Mouse (Mus musculus): ENCODE measurements around the gene Lrrc38. TPM values are rescaled to one million over a fixed set of nuclear protein-coding genes. Genes with fewer than 3 reads are reported as not detected.
"Not testable (repeated sequence)": the region's sequence is repeated elsewhere in the genome, so short reads cannot be mapped to it uniquely, and the experiment has no call there.

The Lrrc38 gene
- total and polyA plus RNA-seq, 3 experiments = not detected

DNA sequence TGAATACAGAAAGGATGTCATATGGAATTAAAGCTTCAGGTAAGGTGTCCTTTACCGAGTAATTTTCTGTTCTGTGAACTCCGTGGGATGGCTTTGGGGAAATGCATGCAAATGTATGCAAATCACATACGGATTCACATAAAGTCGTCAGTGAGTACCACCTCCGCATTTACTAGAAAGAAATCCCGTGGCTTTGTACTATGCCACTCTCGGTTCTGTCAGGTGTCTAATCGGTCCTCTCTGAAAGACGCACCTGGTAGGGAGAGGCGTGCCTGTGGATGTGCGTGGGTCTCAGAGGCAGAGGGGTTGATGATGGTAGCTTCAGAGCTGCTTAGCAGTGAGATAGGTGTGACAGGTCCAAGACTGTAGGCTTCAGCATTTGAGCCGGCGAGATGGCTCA lies 9.7 kb upstream of the Lrrc38 start:
- H3K27me3 ChIP-seq (ENCODE audit: control insufficient read depth in 1 of 2, insufficient read depth in 2 of 2, low read length in 2 of 2) = no peaks in the 10 kb centered on the region
- no peaks in the 10 kb centered on the region for H3K36me3 ChIP-seq (ENCODE audit: control insufficient read depth in 1 of 2, insufficient read depth in 2 of 2, low read length in 2 of 2)
- no peak overlapping the region for H3K27ac ChIP-seq (ENCODE audit: control insufficient read depth, low read depth, low read length)
- H3K4me1 ChIP-seq (ENCODE audit: control insufficient read depth in 1 of 2, insufficient read depth in 2 of 2, low read length in 2 of 2) = no peaks in the 10 kb centered on the region
- no peaks in the 10 kb centered on the region for H3K9me3 ChIP-seq (replicated peaks; ENCODE audit: insufficient read depth, low read length)
- H3K9ac ChIP-seq (ENCODE audit: control insufficient read depth, low read depth, low read length, poor library complexity, severe bottlenecking) = no peak overlapping the region
- DNase-seq (ENCODE audit: low read depth, low spot score) = no peak
- H3K79me2 ChIP-seq (ENCODE audit: control insufficient read depth, insufficient read depth, low read length, poor library complexity) = no peaks in the 10 kb centered on the region
- H3K4me3 ChIP-seq (ENCODE audit: control insufficient read depth in 1 of 2, insufficient read depth in 1 of 2, low read depth in 2 of 2, low read length in 2 of 2) = no peak overlapping the region
- TF ChIP-seq ETS1 (IDR thresholded peaks at IDR 0.05; ENCODE audit: low read depth, low read length) = no peak
- TF ChIP-seq UBTF (IDR thresholded peaks at IDR 0.05; ENCODE audit: borderline replicate concordance, insufficient read depth, low read depth, low read length) = no peak
- no peak for TF ChIP-seq POLR2A (IDR thresholded peaks at IDR 0.05; ENCODE audit: control insufficient read depth in 1 of 2, insufficient read depth in 1 of 2, low read depth in 1 of 2, low read length in 2 of 2, poor library complexity in 1 of 2)
- no peak for TF ChIP-seq CTCF (IDR thresholded peaks at IDR 0.05 in 2 of 3, conservative IDR thresholded peaks at IDR 0.05 in 1 of 3; ENCODE audit: control insufficient read depth in 1 of 3, insufficient read depth in 1 of 3, low read depth in 2 of 3, low read length in 3 of 3, poor library complexity in 1 of 3, severe bottlenecking in 1 of 3)
- TF ChIP-seq MYB (IDR thresholded peaks at IDR 0.05; ENCODE audit: low read depth, low read length) = no peak
- TF ChIP-seq ELF1 (IDR thresholded peaks at IDR 0.05; ENCODE audit: low read depth, low read length) = no peak
- TF ChIP-seq SIN3A (IDR thresholded peaks at IDR 0.05; ENCODE audit: low read length) = no peak
- no peak for TF ChIP-seq TBP (IDR thresholded peaks at IDR 0.05; ENCODE audit: low read depth, low read length)
- TF ChIP-seq BHLHE40 (IDR thresholded peaks at IDR 0.05; ENCODE audit: borderline replicate concordance, low read depth, low read length) = no peak
- TF ChIP-seq MXI1 (IDR thresholded peaks at IDR 0.05; ENCODE audit: low read depth, low read length) = no peak

DNA sequence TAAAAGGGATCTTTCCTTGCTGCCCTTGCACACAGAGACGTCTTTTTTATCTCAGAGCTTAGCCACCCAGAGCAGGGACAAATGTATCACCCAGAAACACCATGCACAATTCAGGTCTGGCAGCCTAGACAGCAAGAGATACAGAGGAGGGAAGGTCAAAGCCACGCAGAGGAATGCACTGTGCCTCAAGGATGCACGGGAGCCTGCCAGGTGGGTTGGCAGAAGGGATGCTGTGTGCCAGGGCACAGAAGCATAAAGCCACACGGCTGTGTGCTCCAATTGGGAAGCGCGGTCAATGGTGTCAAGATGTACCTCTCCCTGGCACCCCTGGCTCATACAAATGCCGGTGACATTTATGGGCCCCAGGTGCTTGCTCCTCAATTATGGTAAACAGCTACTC lies 8.1 kb upstream of the Lrrc38 start:
- Histone ChIP-seq H3K9ac (ENCODE audit: control insufficient read depth, low read depth, low read length, poor library complexity, severe bottlenecking) (no peak overlapping the region), H3K4me1 (ENCODE audit: control insufficient read depth in 1 of 2, insufficient read depth in 2 of 2, low read length in 2 of 2) (no peaks in the 10 kb centered on the region), H3K79me2 (ENCODE audit: control insufficient read depth, insufficient read depth, low read length, poor library complexity) (no peaks in the 10 kb centered on the region), H3K4me3 (ENCODE audit: control insufficient read depth in 1 of 2, insufficient read depth in 1 of 2, low read depth in 2 of 2, low read length in 2 of 2) (no peak overlapping the region), H3K27ac (ENCODE audit: control insufficient read depth, low read depth, low read length) (no peak overlapping the region), H3K9me3 (replicated peaks; ENCODE audit: insufficient read depth, low read length) (no peaks in the 10 kb centered on the region), H3K36me3 (ENCODE audit: control insufficient read depth in 1 of 2, insufficient read depth in 2 of 2, low read length in 2 of 2) (no peaks in the 10 kb centered on the region), H3K27me3 (ENCODE audit: control insufficient read depth in 1 of 2, insufficient read depth in 2 of 2, low read length in 2 of 2) (no peaks in the 10 kb centered on the region)
- TF ChIP-seq ZKSCAN1 (IDR thresholded peaks at IDR 0.05; ENCODE audit: low read depth, low read length) (no peak), GATA1 (IDR thresholded peaks at IDR 0.05; ENCODE audit: low read depth, low read length) (no peak), NELFE (IDR thresholded peaks at IDR 0.05; ENCODE audit: low read depth, low read length) (no peak), UBTF (IDR thresholded peaks at IDR 0.05; ENCODE audit: borderline replicate concordance, insufficient read depth, low read depth, low read length) (no peak), MEF2A (IDR thresholded peaks at IDR 0.05; ENCODE audit: extremely low read depth, insufficient replicate concordance, low read depth, low read length, poor library complexity, severe bottlenecking) (no peak), SIN3A (IDR thresholded peaks at IDR 0.05; ENCODE audit: low read length) (no peak), CHD1 (IDR thresholded peaks at IDR 0.05; ENCODE audit: low read depth, low read length) (no peak), CTCF (IDR thresholded peaks at IDR 0.05 in 2 of 3, conservative IDR thresholded peaks at IDR 0.05 in 1 of 3; ENCODE audit: control insufficient read depth in 1 of 3, insufficient read depth in 1 of 3, low read depth in 2 of 3, low read length in 3 of 3, poor library complexity in 1 of 3, severe bottlenecking in 1 of 3) (no peak)
- no peak for DNase-seq (ENCODE audit: low read depth, low spot score)

DNA sequence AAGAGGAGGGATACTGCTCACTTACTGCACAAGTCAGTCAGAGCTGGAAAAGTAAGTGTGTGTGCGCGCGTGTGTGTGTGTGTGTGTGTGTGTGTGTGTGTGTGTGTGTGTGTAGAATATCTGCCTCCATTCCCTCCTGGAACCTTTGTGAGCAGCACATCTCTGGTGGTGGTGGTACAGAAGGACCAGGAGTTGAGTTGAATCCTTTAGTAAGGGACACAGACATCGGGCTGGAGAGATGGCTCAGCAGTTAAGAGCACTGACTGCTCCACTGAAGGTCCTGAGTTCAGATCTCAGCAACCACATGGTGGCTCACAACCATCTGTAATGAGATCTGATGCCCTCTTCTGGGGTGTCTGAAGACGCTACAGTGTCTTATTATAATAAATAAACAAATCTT lies 4.1 kb upstream of the Lrrc38 start:
- H3K79me2 ChIP-seq (ENCODE audit: control insufficient read depth, insufficient read depth, low read length, poor library complexity); H3K9ac ChIP-seq (ENCODE audit: control insufficient read depth, low read depth, low read length, poor library complexity, severe bottlenecking); H3K9me3 ChIP-seq (replicated peaks; ENCODE audit: insufficient read depth, low read length); H3K4me1 ChIP-seq (ENCODE audit: control insufficient read depth in 1 of 2, insufficient read depth in 2 of 2, low read length in 2 of 2); H3K27me3 ChIP-seq (ENCODE audit: control insufficient read depth in 1 of 2, insufficient read depth in 2 of 2, low read length in 2 of 2); H3K27ac ChIP-seq (ENCODE audit: control insufficient read depth, low read depth, low read length); H3K36me3 ChIP-seq (ENCODE audit: control insufficient read depth in 1 of 2, insufficient read depth in 2 of 2, low read length in 2 of 2); H3K4me3 ChIP-seq (ENCODE audit: control insufficient read depth in 1 of 2, insufficient read depth in 1 of 2, low read depth in 2 of 2, low read length in 2 of 2); DNase-seq (ENCODE audit: low read depth, low spot score): not testable (repeated sequence)

Data from MEL (cell line).